Mouse (Mus musculus) A20 (cell line): ENCODE results near the gene Slc17a2.
"Not testable (repeated sequence)": the region's sequence is repeated elsewhere in the genome, so short reads cannot be mapped to it uniquely, and the experiment has no call there.

ENCODE experiments used
- DNase-seq: peaks from one replicate; pipeline ENCODE4 v3.0.0-alpha.2; 2011; ENCODE audit warnings: low read depth, low spot score

The Slc17a2 gene

GRCm38 (mm10) chr13:23806422-23807052 is at the start of gene Slc17a2:
Gene Slc17a2 (plus strand): TSS chr13:23806993.
- DNase-seq = no peak

DNA sequence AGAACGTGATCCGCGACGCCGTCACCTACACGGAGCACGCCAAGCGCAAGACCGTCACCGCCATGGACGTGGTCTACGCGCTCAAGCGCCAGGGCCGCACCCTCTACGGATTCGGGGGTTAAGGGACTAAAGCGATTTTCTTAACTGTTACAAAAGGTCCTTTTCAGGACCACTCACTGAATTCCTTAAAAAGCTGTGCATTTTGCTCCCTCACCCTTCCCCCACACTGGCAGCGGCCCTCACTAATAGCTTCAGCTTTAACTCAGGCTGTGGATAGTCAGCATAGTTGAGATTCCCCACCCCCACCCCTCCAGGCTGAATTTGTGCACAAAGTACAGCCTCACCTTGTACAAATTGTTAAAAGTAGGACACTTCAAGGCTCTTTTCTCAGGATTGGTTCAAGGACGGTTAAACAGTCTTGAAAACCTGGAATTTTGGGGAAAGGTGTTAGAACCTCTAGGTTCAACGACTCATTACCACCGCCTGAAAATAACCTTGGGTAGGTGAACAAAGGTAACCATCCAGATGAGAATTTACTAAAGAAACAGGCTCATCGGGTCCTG is 49.5 kb upstream of the Slc17a2 start:
- peak; percentile 75 for DNase-seq

GRCm38 (mm10) chr13:23757921-23758320 is 48.9 kb upstream of the Slc17a2 start:
- no peak for DNase-seq

DNA sequence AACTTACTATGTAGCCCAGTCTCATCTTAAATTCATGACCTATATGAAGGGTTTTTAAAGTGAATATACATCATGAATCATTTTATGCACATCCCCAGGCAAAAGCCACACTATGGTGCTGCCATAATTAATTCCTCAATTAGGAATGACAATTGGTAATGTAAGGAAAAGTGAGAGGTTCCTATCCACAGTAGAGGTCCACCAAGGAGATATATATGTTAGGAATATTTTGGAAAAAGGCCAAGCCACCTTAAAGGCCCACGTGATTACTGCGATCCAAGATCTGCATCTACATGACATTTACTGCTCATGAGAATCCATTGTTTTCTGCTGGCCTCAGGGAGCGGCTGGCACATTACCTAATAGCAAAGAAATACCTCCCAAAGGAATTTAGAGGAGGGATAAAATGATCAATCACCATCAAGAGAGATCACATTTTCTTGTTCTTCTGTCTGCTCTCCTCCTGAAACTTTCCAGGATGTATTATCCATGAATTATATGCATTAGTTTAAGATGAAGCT is 47.5 kb upstream of the Slc17a2 start:
- DNase-seq = no peak

DNA sequence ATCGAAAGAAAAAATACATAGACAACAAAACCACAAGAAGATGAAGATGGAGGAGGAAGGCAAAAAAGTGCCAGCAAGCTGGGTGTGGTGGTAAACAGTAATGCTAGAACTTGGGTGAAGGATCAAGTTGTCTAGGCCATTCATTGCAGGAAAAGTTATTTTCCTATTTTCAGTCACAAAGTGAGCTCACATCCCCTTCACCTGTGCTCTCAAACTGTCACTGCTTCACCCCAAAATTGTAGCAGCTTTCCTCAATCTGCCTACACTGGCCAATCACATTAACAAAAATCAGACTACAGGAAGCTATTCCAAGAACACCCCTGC is 46.9 kb upstream of the Slc17a2 start:
- no peak for DNase-seq

DNA sequence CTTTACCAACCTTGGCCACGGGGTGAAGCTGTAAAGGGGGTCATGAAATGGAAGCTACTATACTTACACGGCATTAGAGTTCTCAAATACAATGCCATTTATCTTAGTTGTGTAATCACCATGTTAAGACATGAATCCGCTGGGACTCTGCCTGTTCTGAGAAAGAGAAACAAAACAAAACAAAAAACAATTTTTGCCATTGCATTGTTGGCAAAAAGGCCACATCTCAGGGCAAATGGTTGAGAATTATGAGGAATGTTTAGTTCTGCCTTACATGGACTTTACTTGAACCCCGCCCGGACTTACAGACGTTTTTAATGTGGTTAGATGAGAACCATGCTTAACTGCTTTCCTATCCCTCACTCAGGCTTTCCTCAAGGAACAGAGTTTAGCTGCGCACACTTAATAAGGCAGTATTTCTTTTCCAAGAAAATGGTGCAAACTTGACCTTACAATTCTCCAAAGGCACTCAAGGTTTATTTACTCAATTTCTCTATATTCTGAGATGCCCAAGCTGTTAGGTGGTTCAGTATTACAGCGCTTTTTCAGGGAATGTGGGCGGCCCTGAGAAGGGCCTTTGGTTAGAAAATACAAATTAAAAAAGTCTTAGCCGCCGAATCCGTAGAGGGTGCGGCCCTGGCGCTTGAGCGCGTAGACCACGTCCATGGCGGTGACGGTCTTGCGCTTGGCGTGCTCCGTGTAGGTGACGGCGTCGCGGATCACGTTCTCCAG is 46.4 kb upstream of the Slc17a2 start:
- peak; percentile 80 for DNase-seq

DNA sequence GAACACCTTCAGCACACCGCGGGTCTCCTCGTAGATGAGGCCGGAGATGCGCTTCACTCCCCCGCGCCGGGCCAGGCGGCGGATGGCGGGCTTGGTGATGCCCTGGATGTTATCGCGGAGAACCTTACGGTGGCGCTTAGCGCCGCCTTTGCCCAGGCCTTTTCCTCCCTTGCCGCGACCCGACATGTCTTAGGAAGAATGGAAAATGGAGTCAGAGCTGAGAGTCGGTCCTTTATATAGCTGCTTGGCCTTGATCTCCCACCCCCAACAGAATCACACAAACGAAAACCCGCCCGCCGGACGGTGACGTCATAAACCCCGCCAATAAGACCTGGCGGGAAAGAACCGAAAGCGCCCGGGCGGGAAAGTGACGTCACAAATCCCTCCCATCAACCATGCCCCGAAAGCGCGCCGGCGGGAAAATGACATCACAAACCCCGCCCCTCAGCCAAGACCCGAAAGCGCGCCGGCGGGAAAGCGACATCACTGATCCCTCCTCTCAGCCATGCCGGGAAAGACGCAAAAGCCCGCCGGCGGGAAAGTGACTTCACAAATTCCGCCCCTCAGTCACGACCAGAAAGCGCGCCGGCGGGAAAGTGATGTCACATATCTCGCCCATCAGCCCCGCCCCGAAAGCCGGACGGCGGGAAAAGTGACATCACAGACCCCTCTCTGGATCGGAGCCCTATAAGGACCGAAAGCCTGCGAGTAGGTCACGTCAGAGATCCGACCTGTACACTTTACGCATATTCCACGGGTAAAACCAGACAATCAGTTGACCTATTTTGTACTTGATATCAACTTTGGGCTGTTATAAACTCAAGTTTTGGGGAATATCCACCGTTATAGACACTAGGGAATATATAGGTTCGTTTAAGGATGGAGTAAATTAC is 45.6 kb upstream of the Slc17a2 start, which contains the start of gene Hist1h4a:
Hist1h4a (minus strand) TSS at position 259 of the 893 bp plus-strand sequence.
- peak; percentile 99 for DNase-seq

DNA sequence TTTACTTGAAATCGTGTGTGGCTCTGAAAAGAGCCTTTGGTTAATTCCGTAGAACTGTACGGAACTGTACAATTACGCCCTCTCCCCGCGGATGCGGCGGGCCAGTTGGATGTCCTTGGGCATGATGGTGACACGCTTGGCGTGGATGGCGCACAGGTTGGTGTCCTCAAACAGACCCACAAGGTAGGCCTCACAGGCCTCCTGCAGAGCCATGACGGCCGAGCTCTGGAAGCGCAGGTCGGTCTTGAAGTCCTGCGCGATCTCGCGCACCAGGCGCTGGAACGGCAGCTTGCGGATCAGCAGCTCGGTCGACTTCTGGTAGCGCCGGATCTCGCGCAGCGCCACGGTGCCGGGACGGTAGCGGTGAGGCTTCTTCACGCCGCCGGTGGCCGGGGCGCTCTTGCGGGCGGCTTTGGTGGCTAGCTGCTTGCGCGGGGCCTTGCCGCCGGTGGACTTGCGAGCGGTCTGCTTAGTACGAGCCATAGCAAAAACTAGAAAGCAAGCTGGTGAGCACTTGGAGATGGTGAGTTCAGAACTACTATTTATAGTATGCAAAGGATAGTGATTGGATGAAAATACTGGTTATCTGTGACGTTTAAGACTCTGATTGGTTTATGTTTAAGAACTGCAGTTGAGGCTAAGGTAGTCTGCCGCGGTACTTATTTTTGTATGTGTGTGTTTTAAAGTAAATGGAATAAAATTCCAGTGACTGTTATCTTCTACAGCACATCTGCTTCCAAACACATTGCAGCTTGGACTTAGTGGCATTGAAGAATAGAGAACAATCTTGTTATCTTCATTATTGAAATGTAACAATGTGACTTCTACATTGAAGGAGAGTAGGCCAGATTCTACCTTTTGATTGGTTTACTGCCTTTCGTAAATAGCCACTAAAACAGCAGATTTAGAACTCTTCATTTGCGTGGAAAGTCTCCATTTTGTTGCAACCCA is 44.6 kb upstream of the Slc17a2 start, which contains the start of gene Hist1h3a:
Hist1h3a (minus strand) TSS at position 516 of the 951 bp plus-strand sequence.
- DNase-seq = peak; percentile 95

GRCm38 (mm10) chr13:23763242-23763585 is 43.6 kb upstream of the Slc17a2 start:
- no peak for DNase-seq

- DNase-seq = peak; percentile 91
Measured at GRCm38 (mm10) chr13:23763586-23764323, 43.0 kb upstream of the Slc17a2 start, which contains the start of gene Hist1h1a. Gene Hist1h1a (plus strand): TSS chr13:23763666.

DNA sequence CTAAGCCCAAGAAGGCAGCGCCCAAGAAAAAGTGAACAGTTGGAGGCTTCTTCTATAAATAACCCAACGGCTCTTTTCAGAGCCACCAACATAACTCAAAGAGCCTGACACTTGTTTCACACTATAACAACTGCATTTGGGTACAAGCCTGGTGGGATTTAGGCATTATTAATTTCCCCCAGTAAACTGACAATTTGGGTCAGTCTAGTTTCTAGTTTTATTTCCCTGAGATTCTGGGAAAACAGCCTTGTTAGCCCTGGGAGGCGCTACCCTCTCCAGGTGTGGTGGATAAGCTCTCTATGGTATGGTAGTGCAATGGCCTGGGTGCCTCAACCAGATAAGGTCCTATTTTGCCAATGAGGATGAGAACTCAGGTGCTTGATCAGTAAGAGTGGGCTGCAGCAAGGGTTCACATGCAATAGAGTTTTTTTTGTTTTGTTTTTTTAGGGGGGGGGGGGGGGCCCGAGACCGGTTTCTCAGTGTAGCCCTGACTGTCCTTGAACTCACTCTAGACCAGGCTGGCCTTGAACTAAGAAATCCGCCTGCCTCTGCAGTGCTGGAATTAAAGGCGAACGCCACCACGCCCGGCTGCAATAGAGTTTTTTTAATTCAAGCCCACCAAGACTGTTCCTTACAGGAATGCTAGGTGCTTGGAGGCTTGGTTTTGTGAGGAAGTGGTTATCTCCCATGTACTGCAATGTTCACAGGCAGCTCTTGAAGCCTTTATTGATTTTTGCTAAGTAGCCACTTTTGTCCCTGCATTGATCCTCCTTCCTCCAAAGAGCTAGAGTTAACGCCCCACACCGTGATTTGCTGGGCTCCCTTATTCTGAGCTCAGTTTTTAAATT is 42.2 kb upstream of the Slc17a2 start:
- DNase-seq = peak; percentile 25

GRCm38 (mm10) chr13:23765172-23765513 is 41.6 kb upstream of the Slc17a2 start:
- no peak for DNase-seq

- no peak for DNase-seq
Measured at GRCm38 (mm10) chr13:23766772-23767171, 40.0 kb upstream of the Slc17a2 start.

GRCm38 (mm10) chr13:23768834-23769397 is 37.9 kb upstream of the Slc17a2 start:
- DNase-seq = peak; percentile 55

- DNase-seq = not testable (repeated sequence)
Measured at GRCm38 (mm10) chr13:23769613-23770012, 37.2 kb upstream of the Slc17a2 start, which contains the start of gene Trim38. Gene Trim38 (plus strand): TSS chr13:23769913.

DNA sequence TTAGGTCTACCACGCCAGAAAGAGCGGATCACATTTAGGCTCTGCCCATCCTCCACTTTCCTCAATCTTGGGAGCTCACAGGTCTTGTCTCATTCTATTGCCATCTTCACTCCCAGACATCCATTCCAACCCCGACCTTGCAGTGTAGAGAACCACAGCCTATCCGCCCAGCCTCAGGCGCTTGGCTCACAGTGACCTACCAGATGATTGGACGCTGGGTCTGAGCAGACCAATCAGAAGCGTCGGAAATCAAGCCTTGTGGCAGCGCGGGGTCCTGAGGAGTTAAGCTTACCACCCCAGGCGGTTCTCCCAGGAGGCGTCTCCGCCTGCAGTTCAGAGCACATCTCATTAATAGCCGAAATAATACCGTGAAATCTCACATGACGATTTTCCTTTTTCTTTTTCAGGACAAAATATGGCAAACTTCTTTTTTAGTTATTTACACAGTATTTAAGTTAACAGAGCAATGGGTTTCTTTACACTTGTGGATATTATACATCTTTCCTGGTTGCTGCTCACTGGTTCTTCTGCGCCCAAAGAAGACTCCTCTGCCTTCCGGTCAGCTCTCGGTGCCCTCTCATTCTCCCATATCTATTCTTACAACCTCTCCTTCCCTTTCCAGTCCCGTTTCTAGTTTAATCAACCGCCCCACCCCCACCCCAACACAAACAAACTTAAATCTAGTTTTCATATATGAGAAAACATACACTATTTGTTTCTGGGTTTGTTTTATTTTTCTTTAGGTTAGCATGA is 34.1 kb upstream of the Slc17a2 start:
- DNase-seq = no peak

- DNase-seq = no peak
Measured at GRCm38 (mm10) chr13:23778339-23778738, 28.5 kb upstream of the Slc17a2 start.

DNA sequence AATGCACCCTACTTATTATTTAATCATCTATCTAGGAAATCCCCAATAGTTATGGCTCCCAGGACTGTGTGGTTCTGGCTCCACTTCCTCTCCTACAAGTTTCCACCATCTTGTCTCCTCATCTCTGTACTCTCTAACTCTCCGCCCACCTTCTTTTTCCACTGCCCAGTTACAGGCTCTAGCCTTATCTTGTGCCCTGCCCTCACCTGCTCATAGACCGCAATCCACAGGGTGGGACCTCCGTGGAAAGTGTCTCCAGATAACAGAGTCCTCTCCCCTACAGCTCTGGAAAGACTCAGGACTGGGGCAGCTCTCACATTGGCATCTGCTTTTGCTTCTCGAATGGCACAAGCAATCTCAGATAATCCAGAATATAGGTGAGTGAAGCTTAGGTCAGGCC is 27.8 kb upstream of the Slc17a2 start:
- DNase-seq = no peak
